Mouse (Mus musculus) heart, embryonic 13.5 days (tissue): ENCODE measurements around the gene Aup1. TPM values are rescaled to one million over a fixed set of nuclear protein-coding genes. Genes with fewer than 3 reads are reported as not detected.

Experiments used
- ATAC-seq: fragments of 200-750 bp; cut with Nextera tagmentation; 2 replicates; pipeline ENCODE4 v1.8.0; 2017; ENCODE audit warnings: moderate TSS enrichment; ENCODE audit not compliant: insufficient number of reproducible peaks, low FRiP score, low TSS enrichment; ENCODE audit errors: extremely low read depth
- H3K27ac ChIP-seq: fragments of 300-500 bp; sonication (generic); replicated peaks from 2 replicates; pipeline ENCODE4 v1.5.1; 2015; ENCODE audit warnings: moderate library complexity, mild to moderate bottlenecking, inconsistent platforms
- H3K27me3 ChIP-seq: fragments of 300-500 bp; sonication (generic); replicated peaks from 2 replicates; pipeline ENCODE4 v1.6.1; 2015; ENCODE audit warnings: mild to moderate bottlenecking, inconsistent platforms
- H3K36me3 ChIP-seq: fragments of 300-500 bp; sonication (generic); 2 replicates; pipeline ENCODE4 v1.6.1; 2015; ENCODE audit warnings: mild to moderate bottlenecking, inconsistent platforms
- H3K4me1 ChIP-seq: fragments of 300-500 bp; sonication (generic); 2 replicates; pipeline ENCODE4 v1.6.1; 2015; ENCODE audit warnings: inconsistent platforms
- H3K4me2 ChIP-seq: fragments of 300-500 bp; sonication (generic); 2 replicates; pipeline ENCODE4 v1.6.1; 2015; ENCODE audit warnings: inconsistent platforms, mild to moderate bottlenecking, moderate library complexity
- H3K4me3 ChIP-seq: fragments of 300-500 bp; sonication (generic); 2 replicates; pipeline ENCODE4 v1.5.1; 2015; ENCODE audit warnings: moderate library complexity, mild to moderate bottlenecking, inconsistent platforms
- H3K9ac ChIP-seq: fragments of 300-500 bp; sonication (generic); 2 replicates; pipeline ENCODE4 v1.6.1; 2015; ENCODE audit warnings: inconsistent platforms, mild to moderate bottlenecking, moderate library complexity
- H3K9me3 ChIP-seq: fragments of 300-500 bp; sonication (generic); 2 replicates; pipeline ENCODE4 v1.6.1; 2016; ENCODE audit warnings: inconsistent platforms
- WGBS: fragments of 180-500 bp; shearing (Covaris S2); methylation state at CpG from one replicate; pipeline ENCODE4 v1.1.7; 2015; ENCODE audit warnings: mixed read lengths; 5-methylcytosine and 5-hydroxymethylcytosine counted together
- polyA plus RNA-seq: library from polyadenylated mRNA; unstranded; fragments of >200 nt; fragmentation: Nextera tagmentation; extraction: Ambion mirVana; gene quantifications from 2 replicates; pipeline ENCODE4 v1.2.1, GENCODE M21; 2015

The Aup1 gene
- polyA plus RNA-seq, 1 experiment from 2014 or later, result 120 TPM

DNA sequence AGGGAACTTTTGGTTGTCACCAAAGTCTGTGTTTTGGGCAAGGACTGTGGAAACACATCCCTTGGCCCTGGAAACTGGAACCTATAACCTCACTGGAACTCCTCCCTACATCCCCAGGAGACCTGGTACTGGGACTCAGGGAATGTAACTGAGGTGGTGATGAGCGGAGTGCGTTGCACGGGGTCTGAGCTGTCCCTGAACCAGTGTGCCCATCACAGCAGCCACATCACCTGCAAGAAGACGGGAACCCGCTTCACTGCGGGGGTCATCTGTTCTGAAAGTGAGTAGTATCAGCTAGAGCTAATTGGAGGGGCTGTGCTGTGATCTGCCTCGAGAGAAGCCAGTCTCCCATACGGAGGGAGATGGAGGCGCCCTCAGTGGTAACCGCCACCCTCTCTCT, 5.0 kb upstream of the Aup1 start:
- H3K36me3 ChIP-seq, result peaks cover 22% of the 10 kb centered on the region
- H3K4me1 ChIP-seq, result peaks cover 24% of the 10 kb centered on the region
- H3K27ac ChIP-seq, result no peak overlapping the region
- H3K4me2 ChIP-seq, result no peak overlapping the region
- 66% methylated on average over 10 of the region's 10 CpGs for WGBS
- H3K27me3 ChIP-seq, result peaks cover 35% of the 10 kb centered on the region
- no peak overlapping the region for H3K9ac ChIP-seq
- ATAC-seq, result no peak
- H3K9me3 ChIP-seq, result no peaks in the 10 kb centered on the region
- no peak overlapping the region for H3K4me3 ChIP-seq

DNA sequence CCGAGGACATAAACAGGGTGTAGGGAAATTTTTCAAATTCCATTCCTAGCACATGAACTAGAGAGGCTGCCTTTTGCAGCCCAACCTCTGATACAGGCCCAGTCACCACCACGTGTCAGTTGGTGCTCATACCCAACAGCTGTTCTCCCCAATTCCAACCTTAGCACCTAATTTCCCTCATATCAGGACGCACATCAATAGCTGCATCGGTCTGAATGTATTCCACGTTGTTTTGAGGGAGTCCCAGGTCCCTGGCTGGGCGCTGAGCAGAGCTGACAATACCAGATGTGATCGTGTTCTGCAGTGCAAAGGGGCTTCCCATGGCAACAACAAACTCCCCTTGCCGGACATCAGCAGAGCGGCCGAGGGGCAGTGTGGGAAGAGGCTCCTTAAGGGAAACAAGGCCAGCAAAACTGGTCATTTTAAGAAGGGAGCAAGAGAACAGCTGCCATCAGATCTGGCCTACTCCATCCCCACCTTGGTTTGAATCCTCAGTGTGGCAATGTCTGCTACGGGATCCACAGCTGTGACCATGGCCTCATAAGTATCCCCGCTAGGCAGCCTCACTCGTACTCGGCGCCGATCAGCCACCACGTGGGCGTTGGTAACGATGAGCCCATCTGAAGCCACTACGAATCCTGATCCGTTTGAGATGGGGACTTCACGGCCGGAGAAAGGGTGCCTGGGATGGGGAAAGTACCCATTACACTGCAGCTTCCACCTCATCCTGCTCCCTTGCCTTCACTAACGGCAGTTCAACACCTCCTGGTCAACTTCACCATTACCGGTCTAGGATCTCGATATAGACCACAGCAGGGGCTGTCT, 973 bp upstream of the Aup1 start:
- Histone ChIP-seq H3K4me2 (peak overlapping the region; percentile 97), H3K36me3 (peaks cover 45% of the 10 kb centered on the region), H3K27me3 (peaks cover 19% of the 10 kb centered on the region), H3K4me3 (peak overlapping the region; percentile 84), H3K9me3 (no peaks in the 10 kb centered on the region), H3K27ac (peak overlapping the region; percentile 82), H3K4me1 (peaks cover 27% of the 10 kb centered on the region), H3K9ac (peak overlapping the region; percentile 86)
- no peak for ATAC-seq
- WGBS, result 2% methylated on average over 26 of the region's 26 CpGs

- H3K4me2 ChIP-seq, result peak within 1 kb of the TSS; percentile 97
- H3K27ac ChIP-seq, result peak within 1 kb of the TSS; percentile 82
- H3K9me3 ChIP-seq, result no peaks in the 10 kb centered on the region
- H3K4me1 ChIP-seq, result peaks cover 27% of the 10 kb centered on the region
- H3K9ac ChIP-seq, result peak within 1 kb of the TSS; percentile 86
- H3K4me3 ChIP-seq, result peak within 1 kb of the TSS; percentile 84
- peaks cover 19% of the 10 kb centered on the region for H3K27me3 ChIP-seq
- H3K36me3 ChIP-seq, result peaks cover 47% of the 10 kb centered on the region
- peak; percentile 10 for ATAC-seq
- WGBS, result 2% methylated on average over 46 of the region's 50 CpGs
Measured at GRCm38 (mm10) chr6:83054871-83055431, 630 bp downstream of the Aup1 start, which contains the start of gene Htra2. TSS of gene Htra2 (minus strand) at chr6:83055273.

- Histone ChIP-seq H3K9me3 (no peaks in the 10 kb centered on the region), H3K9ac (no peak within 1 kb of the TSS), H3K4me1 (peaks cover 21% of the 10 kb centered on the region), H3K27ac (no peak within 1 kb of the TSS), H3K27me3 (peaks cover 43% of the 10 kb centered on the region), H3K36me3 (peaks cover 24% of the 10 kb centered on the region), H3K4me2 (no peak within 1 kb of the TSS), H3K4me3 (no peak within 1 kb of the TSS)
- ATAC-seq, result no peak
- WGBS, result 57% methylated on average over 3 of the region's 3 CpGs
Measured at GRCm38 (mm10) chr6:83057790-83058189, 3.5 kb downstream of the Aup1 start, which contains the start of gene Dqx1. TSS of gene Dqx1 (plus strand) at chr6:83057844.

GRCm38 (mm10) chr6:83058725-83059124, 4.4 kb downstream of the Aup1 start:
- 76% methylated on average over 2 of the region's 2 CpGs for WGBS

GRCm38 (mm10) chr6:83065995-83066394, 11.7 kb downstream of the Aup1 start:
- no peaks in the 10 kb centered on the region for H3K36me3 ChIP-seq
- no peak overlapping the region for H3K9ac ChIP-seq
- peaks cover 100% of the 10 kb centered on the region for H3K27me3 ChIP-seq
- no peaks in the 10 kb centered on the region for H3K9me3 ChIP-seq
- 37% methylated on average over 8 of the region's 8 CpGs for WGBS
- no peak overlapping the region for H3K4me3 ChIP-seq
- no peak overlapping the region for H3K4me2 ChIP-seq
- H3K27ac ChIP-seq, result no peak overlapping the region
- no peak for ATAC-seq
- H3K4me1 ChIP-seq, result peaks cover 24% of the 10 kb centered on the region

More at GRCm38 (mm10) chr6:83058725-83059124, 4.4 kb downstream of the Aup1 start:
- H3K9me3 ChIP-seq, result no peaks in the 10 kb centered on the region
- H3K9ac ChIP-seq, result no peak overlapping the region
- peaks cover 52% of the 10 kb centered on the region for H3K27me3 ChIP-seq
- peaks cover 12% of the 10 kb centered on the region for H3K4me1 ChIP-seq
- no peak for ATAC-seq
- H3K36me3 ChIP-seq, result peaks cover 24% of the 10 kb centered on the region
- H3K27ac ChIP-seq, result no peak overlapping the region
- H3K4me2 ChIP-seq, result no peak overlapping the region
- no peak overlapping the region for H3K4me3 ChIP-seq

DNA sequence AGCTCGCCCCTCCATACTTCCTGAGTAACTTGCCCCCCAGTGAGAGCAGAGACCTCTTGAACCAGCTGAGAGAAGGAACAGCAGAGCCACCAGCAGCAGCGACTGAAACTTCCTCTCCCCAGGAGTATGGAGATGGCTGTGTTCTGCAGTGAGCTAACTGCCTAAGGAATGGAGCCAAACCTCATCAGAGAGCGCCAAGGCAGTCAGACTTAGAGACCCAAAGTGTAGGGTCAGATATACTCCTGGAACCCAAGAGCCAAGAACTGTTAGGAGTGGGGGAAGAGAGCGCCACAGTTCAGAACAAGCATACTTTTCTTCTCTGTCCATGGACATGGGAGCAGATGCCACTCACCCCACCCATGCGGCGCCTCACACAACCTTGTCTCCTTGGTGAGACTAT, 12.1 kb downstream of the Aup1 start:
- Histone ChIP-seq H3K36me3 (no peaks in the 10 kb centered on the region), H3K27ac (no peak overlapping the region), H3K4me1 (peaks cover 28% of the 10 kb centered on the region), H3K9me3 (no peaks in the 10 kb centered on the region), H3K4me3 (no peak overlapping the region), H3K27me3 (peaks cover 100% of the 10 kb centered on the region), H3K9ac (no peak overlapping the region), H3K4me2 (no peak overlapping the region)
- WGBS, result 29% methylated on average over 6 of the region's 6 CpGs
- no peak for ATAC-seq

DNA sequence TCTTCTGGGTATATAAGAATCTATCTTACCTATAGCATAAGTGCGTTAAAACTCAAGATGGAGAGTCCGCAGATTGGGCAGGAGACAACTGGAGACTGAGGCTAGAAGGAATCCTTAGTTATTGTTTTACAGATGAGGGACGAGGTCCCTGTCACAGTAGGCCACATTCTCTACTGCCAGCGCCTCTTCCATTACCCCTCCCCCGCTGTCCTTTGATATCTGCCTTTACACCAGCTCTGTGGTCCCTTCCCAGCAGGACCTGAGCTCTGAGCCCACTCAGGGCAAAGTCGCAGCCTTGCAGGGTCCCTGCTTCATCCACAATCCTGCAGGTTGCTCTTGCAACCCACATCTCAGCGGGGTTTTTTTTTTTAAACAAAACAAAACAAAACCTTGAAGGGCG, 13.9 kb downstream of the Aup1 start:
- H3K9me3 ChIP-seq, result no peaks in the 10 kb centered on the region
- no peaks in the 10 kb centered on the region for H3K36me3 ChIP-seq
- H3K9ac ChIP-seq, result no peak overlapping the region
- peak overlapping the region; percentile 43 for H3K4me3 ChIP-seq
- WGBS, result 7% methylated on average over 8 of the region's 8 CpGs
- H3K4me1 ChIP-seq, result peaks cover 28% of the 10 kb centered on the region
- no peak overlapping the region for H3K27ac ChIP-seq
- ATAC-seq, result no peak
- H3K4me2 ChIP-seq, result peak overlapping the region; percentile 61
- peaks cover 100% of the 10 kb centered on the region for H3K27me3 ChIP-seq

- peak overlapping the region; percentile 43 for H3K4me3 ChIP-seq
- H3K27ac ChIP-seq, result no peak overlapping the region
- H3K36me3 ChIP-seq, result no peaks in the 10 kb centered on the region
- peak overlapping the region; percentile 40; the same call in 1 of the 2 replicates for H3K9ac ChIP-seq
- no peak for ATAC-seq
- H3K9me3 ChIP-seq, result no peaks in the 10 kb centered on the region
- peak overlapping the region; percentile 61 for H3K4me2 ChIP-seq
- peaks cover 28% of the 10 kb centered on the region for H3K4me1 ChIP-seq
- under 1% methylated on average over 81 of the region's 81 CpGs for WGBS
- H3K27me3 ChIP-seq, result peaks cover 100% of the 10 kb centered on the region
Measured at GRCm38 (mm10) chr6:83068706-83069487, 14.6 kb downstream of the Aup1 start.

- Histone ChIP-seq H3K4me1 (peaks cover 28% of the 10 kb centered on the region), H3K27ac (no peak overlapping the region), H3K4me3 (peak overlapping the region; percentile 43), H3K9ac (no peak overlapping the region), H3K27me3 (peaks cover 100% of the 10 kb centered on the region), H3K9me3 (no peaks in the 10 kb centered on the region), H3K4me2 (peak overlapping the region; percentile 61), H3K36me3 (no peaks in the 10 kb centered on the region)
- ATAC-seq, result no peak
- 3% methylated on average over 67 of the region's 69 CpGs for WGBS
Measured at GRCm38 (mm10) chr6:83069488-83070246, 15.3 kb downstream of the Aup1 start.

GRCm38 (mm10) chr6:83070247-83070310, 15.8 kb downstream of the Aup1 start, which contains the start of gene Tlx2:
TSS of gene Tlx2 (minus strand) at chr6:83070293.
- Histone ChIP-seq H3K9me3 (no peaks in the 10 kb centered on the region), H3K4me3 (peak within 1 kb of the TSS; percentile 43), H3K4me1 (peaks cover 28% of the 10 kb centered on the region), H3K36me3 (no peaks in the 10 kb centered on the region), H3K4me2 (peak within 1 kb of the TSS; percentile 61), H3K9ac (0 out of 2 replicates have a peak within 1 kb of the TSS, but pooled peaks have one; percentile 40), H3K27me3 (peaks cover 100% of the 10 kb centered on the region), H3K27ac (no peak within 1 kb of the TSS)
- ATAC-seq, result no peak
- 0% methylated on average over 10 of the region's 10 CpGs for WGBS
